Mouse (Mus musculus): ENCODE results near the gene Cacna1d. TPM values are rescaled to one million over a fixed set of nuclear protein-coding genes. Genes with fewer than 3 reads are reported as not detected.
A peak's percentile ranks its signal among the peaks of the same experiment; 100 is the strongest.

Cacna1d gene
- polyA plus RNA-seq, 1 experiment from 2014 or later, result 10.5 TPM

DNA sequence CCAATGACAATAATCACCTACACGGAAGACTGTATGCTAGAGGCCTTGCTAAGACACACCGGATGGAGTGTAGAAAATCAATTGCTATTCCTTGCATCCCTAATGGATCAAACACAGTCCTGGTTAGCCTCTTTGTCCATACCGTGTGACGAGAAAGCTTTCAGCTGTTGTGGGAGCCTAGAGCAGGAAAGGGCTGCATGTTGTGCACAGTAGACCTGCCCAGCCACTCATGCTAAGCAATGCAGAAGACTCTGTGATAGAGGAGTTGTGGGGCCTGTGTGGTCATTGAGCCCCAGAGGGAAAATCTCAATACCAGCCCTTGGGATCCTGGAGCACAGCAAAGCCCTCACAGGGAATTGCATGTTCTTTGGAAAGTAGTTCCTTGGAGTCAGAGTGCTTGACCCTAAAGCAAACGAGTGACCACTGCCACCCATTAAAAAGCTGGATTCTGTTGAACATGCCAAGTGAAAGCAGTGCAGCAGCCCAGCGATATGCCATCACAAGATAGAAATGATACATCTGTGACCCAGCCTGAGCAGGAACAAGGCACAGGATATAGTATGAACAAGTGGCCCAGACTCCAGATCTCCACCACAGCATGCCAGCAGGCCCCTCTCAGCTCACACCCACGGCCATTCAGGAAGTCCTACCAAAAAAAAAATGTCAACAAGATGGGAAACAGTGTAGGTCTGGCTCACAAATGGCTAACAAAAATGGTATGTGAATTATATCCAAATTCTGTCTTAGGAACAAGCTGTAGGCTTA, 68.7 kb downstream of the Cacna1d start:
- ATAC-seq (ENCODE audit: insufficient read depth), result peak; percentile 50
- WGBS, result 63% methylated on average over 7 of the region's 7 CpGs
- H3K27ac ChIP-seq (ENCODE audit: low read depth), result no peak overlapping the region

DNA sequence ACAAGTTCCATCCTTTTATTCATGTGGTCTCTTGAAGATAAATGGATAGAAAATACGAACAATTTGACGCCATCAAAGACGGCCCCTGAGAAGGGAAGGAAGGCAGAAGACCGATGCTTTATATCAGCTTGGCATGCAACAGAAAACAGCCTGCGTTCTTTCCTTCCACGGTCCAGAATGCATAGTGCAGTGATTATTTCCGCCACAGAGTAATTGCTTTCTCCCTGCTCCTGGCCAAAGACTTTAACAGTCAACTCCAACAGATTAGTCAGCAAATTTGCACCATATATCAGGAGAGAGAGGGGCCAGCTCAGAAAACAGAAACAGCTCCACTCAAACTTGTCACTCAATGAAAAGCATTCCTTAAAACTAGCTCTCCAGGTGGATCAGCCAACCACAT, 71.8 kb downstream of the Cacna1d start:
- H3K36me3 ChIP-seq (ENCODE audit: insufficient read depth), result no peaks in the 10 kb centered on the region
- H3K9ac ChIP-seq, result no peak overlapping the region
- H3K4me1 ChIP-seq (ENCODE audit: insufficient read depth), result no peaks in the 10 kb centered on the region
- 32% methylated on average over 7 of the region's 7 CpGs for WGBS
- no peaks in the 10 kb centered on the region for H3K27me3 ChIP-seq (ENCODE audit: insufficient read depth, low read length)
- no peak overlapping the region for H3K4me3 ChIP-seq (ENCODE audit: low read depth, low read length)
- DNase-seq, result peak; percentile 58
- H3K27ac ChIP-seq (ENCODE audit: low read depth), result peak overlapping the region; percentile 6; the same call in 1 of the 2 replicates
- TF ChIP-seq CTCF (IDR thresholded peaks at IDR 0.05; ENCODE audit: low read depth), result no peak
- ATAC-seq (ENCODE audit: insufficient read depth), result peak; percentile 54
- peak overlapping the region; percentile 47 for H3K4me2 ChIP-seq
- H3K9me3 ChIP-seq (ENCODE audit: low read depth, low read length), result no peaks in the 10 kb centered on the region

More for the DNA sequence above, 68.7 kb downstream of the Cacna1d start:
- H3K4me3 ChIP-seq (ENCODE audit: low read depth, low read length), result no peak overlapping the region
- H3K27me3 ChIP-seq (ENCODE audit: insufficient read depth, low read length), result no peaks in the 10 kb centered on the region
- H3K9ac ChIP-seq, result no peak overlapping the region
- no peak for TF ChIP-seq CTCF (IDR thresholded peaks at IDR 0.05; ENCODE audit: low read depth)
- no peak overlapping the region for H3K4me2 ChIP-seq
- no peaks in the 10 kb centered on the region for H3K36me3 ChIP-seq (ENCODE audit: insufficient read depth)
- DNase-seq, result peak; percentile 65
- no peaks in the 10 kb centered on the region for H3K9me3 ChIP-seq (ENCODE audit: low read depth, low read length)
- H3K4me1 ChIP-seq (ENCODE audit: insufficient read depth), result no peaks in the 10 kb centered on the region

DNA sequence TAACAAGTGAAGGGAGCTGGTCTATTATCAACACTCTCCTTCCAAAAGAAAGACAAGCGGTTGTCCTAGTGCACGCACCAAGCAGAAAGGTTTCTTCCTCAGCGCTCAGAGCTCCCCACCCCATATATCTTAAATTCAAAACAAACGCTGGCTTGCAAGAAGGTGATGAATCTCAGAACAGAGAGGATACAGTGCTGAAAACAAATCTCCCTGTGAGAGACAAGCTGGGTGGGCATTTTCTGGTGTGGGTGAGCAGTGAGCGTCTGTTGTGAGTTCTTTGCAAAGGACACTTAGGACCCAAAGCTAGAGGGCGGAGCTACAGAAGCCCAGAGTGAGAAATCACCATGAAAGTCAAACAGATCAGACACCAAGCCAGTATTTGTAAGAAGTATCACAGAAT, 72.2 kb downstream of the Cacna1d start:
- H3K27ac ChIP-seq (ENCODE audit: low read depth), result peak overlapping the region; percentile 61; the same call in 1 of the 2 replicates
- no peaks in the 10 kb centered on the region for H3K27me3 ChIP-seq (ENCODE audit: insufficient read depth, low read length)
- no peaks in the 10 kb centered on the region for H3K9me3 ChIP-seq (ENCODE audit: low read depth, low read length)
- 35% methylated on average over 6 of the region's 6 CpGs for WGBS
- no peak for TF ChIP-seq CTCF (IDR thresholded peaks at IDR 0.05; ENCODE audit: low read depth)
- DNase-seq (peak; percentile 53), ATAC-seq (ENCODE audit: insufficient read depth) (no peak)
- no peak overlapping the region for H3K4me3 ChIP-seq (ENCODE audit: low read depth, low read length)
- peak overlapping the region; percentile 47 for H3K4me2 ChIP-seq
- no peaks in the 10 kb centered on the region for H3K36me3 ChIP-seq (ENCODE audit: insufficient read depth)
- H3K4me1 ChIP-seq (ENCODE audit: insufficient read depth), result no peaks in the 10 kb centered on the region
- H3K9ac ChIP-seq, result no peak overlapping the region

DNA sequence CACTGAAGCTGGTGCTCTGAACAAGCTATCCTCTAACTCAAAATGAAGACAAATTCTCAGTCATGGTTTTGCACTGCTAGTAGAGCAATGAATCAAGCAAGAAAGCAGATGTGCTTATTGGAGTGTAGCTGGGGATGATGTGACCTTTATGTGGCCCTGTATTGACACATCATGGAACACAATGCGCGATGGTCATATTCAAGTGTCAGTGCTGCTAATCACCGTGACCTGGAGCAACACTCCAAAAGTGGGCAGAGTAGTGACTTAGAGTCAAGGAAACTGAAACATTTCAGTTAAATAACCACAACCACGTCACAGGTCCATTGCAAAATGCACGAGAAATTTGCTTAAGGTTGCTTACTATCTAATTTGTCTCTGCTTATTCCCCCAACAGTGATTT, 75.4 kb downstream of the Cacna1d start:
- no peaks in the 10 kb centered on the region for H3K36me3 ChIP-seq (ENCODE audit: insufficient read depth)
- no peak overlapping the region for H3K4me3 ChIP-seq (ENCODE audit: low read depth, low read length)
- no peaks in the 10 kb centered on the region for H3K4me1 ChIP-seq (ENCODE audit: insufficient read depth)
- TF ChIP-seq CTCF (IDR thresholded peaks at IDR 0.05; ENCODE audit: low read depth), result no peak
- DNase-seq (no peak), ATAC-seq (ENCODE audit: insufficient read depth) (no peak)
- no peaks in the 10 kb centered on the region for H3K9me3 ChIP-seq (ENCODE audit: low read depth, low read length)
- no peaks in the 10 kb centered on the region for H3K27me3 ChIP-seq (ENCODE audit: insufficient read depth, low read length)
- 84% methylated on average over 5 of the region's 5 CpGs for WGBS
- H3K4me2 ChIP-seq, result no peak overlapping the region
- H3K9ac ChIP-seq, result no peak overlapping the region
- H3K27ac ChIP-seq (ENCODE audit: low read depth), result no peak overlapping the region

DNA sequence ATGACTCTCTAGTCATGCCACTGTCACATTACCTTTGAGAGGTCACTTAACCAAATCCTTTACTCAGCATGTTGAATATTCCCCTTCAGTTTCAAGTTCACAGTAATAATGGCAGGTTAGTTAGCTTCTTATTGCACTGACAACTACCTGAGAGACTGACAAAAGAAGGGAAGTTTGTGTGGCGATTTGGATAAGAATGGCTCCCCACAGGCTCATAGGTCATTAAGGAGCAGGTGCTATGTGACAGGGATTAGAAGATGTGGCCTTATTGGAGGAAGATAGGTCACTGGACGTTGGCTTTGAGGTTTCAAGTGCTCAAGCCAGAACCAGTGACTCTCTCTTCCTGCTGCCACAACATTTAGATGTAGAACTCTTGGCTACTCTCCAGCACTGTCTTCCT, 77.1 kb downstream of the Cacna1d start:
- Histone ChIP-seq H3K9ac (no peak overlapping the region), H3K4me2 (no peak overlapping the region), H3K9me3 (ENCODE audit: low read depth, low read length) (no peaks in the 10 kb centered on the region), H3K4me1 (ENCODE audit: insufficient read depth) (no peaks in the 10 kb centered on the region), H3K36me3 (ENCODE audit: insufficient read depth) (no peaks in the 10 kb centered on the region), H3K4me3 (ENCODE audit: low read depth, low read length) (no peak overlapping the region), H3K27ac (ENCODE audit: low read depth) (no peak overlapping the region), H3K27me3 (ENCODE audit: insufficient read depth, low read length) (no peaks in the 10 kb centered on the region)
- no peak for DNase-seq
- TF ChIP-seq CTCF (IDR thresholded peaks at IDR 0.05; ENCODE audit: low read depth), result no peak
- no peak for ATAC-seq (ENCODE audit: insufficient read depth)
- WGBS, result 61% methylated on average over 2 of the region's 2 CpGs

DNA sequence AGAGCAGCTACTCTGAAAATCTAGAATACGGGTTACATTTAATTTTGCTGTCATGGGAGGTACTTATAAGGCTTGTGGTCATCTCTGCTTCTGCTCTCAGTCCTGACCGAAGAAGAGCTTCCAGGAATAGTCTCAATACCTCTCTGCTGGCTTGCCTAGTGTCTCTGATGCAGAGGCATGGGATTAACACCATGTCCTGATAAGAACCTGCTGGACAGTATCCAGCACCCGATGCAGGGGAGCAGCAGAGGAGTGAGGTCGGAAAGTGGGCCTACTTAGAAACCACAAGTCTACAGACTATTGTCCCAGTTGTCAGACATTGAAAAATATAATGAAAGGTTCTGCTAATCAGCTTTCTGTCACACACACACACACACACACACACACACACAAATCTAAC, 81.9 kb downstream of the Cacna1d start:
- no peak for ATAC-seq (ENCODE audit: insufficient read depth)
- Histone ChIP-seq H3K4me3 (ENCODE audit: low read depth, low read length) (no peak overlapping the region), H3K4me1 (ENCODE audit: insufficient read depth) (no peaks in the 10 kb centered on the region), H3K36me3 (ENCODE audit: insufficient read depth) (no peaks in the 10 kb centered on the region), H3K9ac (no peak overlapping the region), H3K27me3 (ENCODE audit: insufficient read depth, low read length) (no peaks in the 10 kb centered on the region), H3K4me2 (no peak overlapping the region), H3K9me3 (ENCODE audit: low read depth, low read length) (no peaks in the 10 kb centered on the region), H3K27ac (ENCODE audit: low read depth) (no peak overlapping the region)
- WGBS, result 63% methylated on average over 4 of the region's 4 CpGs
- DNase-seq, result no peak
- TF ChIP-seq CTCF (IDR thresholded peaks at IDR 0.05; ENCODE audit: low read depth), result no peak

DNA sequence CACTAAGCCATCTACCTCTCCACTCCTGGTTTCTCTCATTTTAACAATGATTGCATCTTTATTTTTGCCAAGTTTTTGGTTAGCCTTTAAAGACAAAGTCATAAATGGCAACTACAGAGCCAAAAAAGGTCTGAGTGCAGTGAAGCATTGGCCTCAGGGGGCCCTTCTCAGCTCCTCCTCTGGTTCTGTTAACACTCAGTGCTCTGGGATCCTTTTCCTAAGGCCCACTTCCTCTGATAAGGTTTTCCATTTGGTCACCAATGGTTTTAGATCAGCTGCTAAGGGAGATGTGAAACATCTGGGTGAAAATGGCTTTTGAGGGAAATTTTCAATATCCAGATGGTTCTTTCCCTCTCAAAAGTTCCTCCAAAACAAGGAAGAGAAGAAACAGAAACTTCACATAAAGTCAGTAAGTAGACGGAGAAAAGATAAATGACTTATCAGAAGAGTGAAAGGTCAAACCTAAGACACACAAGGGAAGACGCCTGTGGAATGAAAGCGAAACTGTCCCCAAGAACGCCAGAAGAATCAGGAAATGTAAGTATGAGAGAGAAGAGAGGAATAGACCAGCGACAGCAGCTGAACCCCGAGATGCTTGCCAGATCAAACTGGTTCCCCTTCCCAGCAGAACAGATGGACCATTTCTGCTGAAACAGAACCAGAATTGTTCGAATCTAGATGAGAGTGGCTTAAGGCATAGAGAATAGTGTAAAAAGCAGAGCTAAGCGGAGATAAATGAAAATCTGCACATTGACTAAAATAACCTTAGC, 85.6 kb downstream of the Cacna1d start:
- Histone ChIP-seq H3K9ac (no peak overlapping the region), H3K4me1 (ENCODE audit: insufficient read depth) (no peaks in the 10 kb centered on the region), H3K9me3 (ENCODE audit: low read depth, low read length) (no peaks in the 10 kb centered on the region), H3K27me3 (ENCODE audit: insufficient read depth, low read length) (no peaks in the 10 kb centered on the region), H3K27ac (ENCODE audit: low read depth) (peak overlapping the region; percentile 54; the same call in 1 of the 2 replicates), H3K36me3 (ENCODE audit: insufficient read depth) (no peaks in the 10 kb centered on the region), H3K4me3 (ENCODE audit: low read depth, low read length) (no peak overlapping the region), H3K4me2 (peak overlapping the region; percentile 36; the same call in 1 of the 2 replicates)
- no peak for ATAC-seq (ENCODE audit: insufficient read depth)
- peak; percentile 62 for DNase-seq
- 35% methylated on average over 8 of the region's 8 CpGs for WGBS
- TF ChIP-seq CTCF (IDR thresholded peaks at IDR 0.05; ENCODE audit: low read depth), result no peak
